Mouse (Mus musculus) large intestine, adult 2 months (tissue): ENCODE measurements around the gene Bbof1. TPM values are rescaled to one million over a fixed set of nuclear protein-coding genes. Genes with fewer than 3 reads are reported as not detected.

Experiments used
- DNase-seq: peaks from one replicate; pipeline ENCODE4 v3.0.0-alpha.2; 2012; ENCODE audit warnings: low read depth, low spot score
- WGBS: fragments of 180-500 bp; shearing (Covaris S2); methylation state at CpG from one replicate; pipeline ENCODE4 v1.1.7; 2018; 5-methylcytosine and 5-hydroxymethylcytosine counted together
- polyA plus RNA-seq: library from polyadenylated mRNA; depleted of rRNA; stranded (reverse); fragments of >200 nt; gene quantifications from 2 replicates; pipeline ENCODE4 v1.2.3, GENCODE M21; 2012; rRNA removed

Bbof1 gene
- 0.04 and 0.10 TPM in 2 replicates for polyA plus RNA-seq

DNA sequence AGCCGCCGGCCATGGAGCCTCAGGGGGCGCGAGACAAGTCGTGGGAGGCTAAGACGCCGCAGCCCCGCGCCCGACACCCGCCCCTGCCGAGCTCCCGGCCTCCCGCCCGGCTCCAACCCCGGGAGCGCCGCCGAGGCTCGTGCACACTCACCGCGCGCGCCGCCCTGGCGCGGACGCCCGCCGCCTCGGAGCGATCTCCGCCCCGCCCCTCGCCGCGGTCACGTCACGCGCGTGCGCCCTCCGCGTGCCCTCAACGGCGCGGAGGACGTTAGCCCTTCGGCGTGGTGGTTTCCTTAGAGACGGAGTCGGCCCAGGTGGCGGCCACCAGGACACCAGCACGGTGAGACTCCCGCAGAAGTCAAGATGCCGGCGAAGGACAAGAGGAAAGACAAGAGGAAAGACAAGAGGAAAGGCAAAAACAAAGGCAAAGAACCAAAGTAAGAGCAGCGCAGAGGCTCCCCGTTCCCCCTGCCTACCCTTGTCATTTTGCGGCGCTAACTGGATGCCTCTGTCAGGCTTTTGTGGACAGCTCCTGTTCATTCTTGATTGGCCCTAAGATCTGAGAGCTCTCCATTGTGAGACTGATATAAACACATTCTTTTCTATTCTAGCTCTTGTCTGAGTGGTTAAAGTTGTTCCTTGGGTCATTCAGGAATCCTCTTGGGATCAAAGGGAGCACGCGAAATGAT is at the start of gene Bbof1, which contains the start of gene Entpd5:
TSS of gene Bbof1 (plus strand) at position 253 of the 689 bp plus-strand sequence.
TSS of gene Entpd5 (minus strand) at position 211 of the 689 bp plus-strand sequence.
- WGBS = 3% methylated on average over 63 of the region's 63 CpGs
- DNase-seq = peak; percentile 60

DNA sequence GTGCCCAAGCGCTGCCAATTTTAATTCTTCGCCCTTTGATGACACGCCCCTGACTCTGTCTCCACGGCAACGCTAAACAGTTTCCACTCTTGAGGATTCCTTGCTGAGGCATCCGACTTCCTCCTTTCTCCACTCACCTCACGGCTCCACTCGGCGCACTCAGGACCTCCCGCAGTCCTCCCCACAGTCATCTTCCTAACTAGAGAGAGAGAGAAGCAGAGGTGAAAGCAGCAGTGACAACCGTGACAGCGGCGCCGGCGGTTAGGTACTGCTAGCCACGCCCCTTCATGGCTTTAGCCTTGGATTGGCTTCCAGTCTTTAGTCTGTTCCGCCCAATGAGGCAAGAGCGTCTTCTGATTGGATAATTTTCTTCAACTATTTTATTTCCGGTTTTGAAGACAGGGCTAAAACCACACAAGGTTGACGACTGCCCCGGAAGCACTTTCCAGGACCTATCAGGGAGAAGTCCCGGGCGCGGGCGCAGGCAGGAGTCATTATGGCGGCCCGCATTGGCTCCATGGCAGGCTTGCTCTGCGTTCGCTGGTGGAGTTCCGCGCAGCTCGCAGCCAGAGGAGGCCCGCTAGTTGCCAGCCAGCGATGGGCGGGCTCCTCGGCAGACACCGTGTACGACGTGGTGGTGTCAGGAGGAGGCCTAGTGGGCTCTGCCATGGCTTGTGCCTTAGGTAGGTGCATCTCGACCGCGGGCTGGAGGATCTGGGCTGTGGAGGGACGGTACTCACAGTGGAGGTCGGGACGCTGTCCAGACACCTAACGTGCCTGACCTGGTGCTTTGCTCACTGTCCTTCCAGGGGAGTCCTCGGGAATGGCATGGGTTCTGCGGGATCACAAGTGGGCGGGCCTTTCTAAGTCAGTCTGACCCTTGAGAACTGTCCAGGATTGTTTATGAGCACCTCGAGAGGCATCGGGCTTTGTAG is 47.0 kb upstream of the Bbof1 start, which contains the start of the genes Coq6 and Fam161b:
TSS of gene Coq6 (plus strand) at position 103 of the 935 bp plus-strand sequence.
TSS of gene Fam161b (minus strand) at position 279 of the 935 bp plus-strand sequence.
- DNase-seq = peak; percentile 98
- WGBS = under 1% methylated on average over 51 of the region's 51 CpGs

DNA sequence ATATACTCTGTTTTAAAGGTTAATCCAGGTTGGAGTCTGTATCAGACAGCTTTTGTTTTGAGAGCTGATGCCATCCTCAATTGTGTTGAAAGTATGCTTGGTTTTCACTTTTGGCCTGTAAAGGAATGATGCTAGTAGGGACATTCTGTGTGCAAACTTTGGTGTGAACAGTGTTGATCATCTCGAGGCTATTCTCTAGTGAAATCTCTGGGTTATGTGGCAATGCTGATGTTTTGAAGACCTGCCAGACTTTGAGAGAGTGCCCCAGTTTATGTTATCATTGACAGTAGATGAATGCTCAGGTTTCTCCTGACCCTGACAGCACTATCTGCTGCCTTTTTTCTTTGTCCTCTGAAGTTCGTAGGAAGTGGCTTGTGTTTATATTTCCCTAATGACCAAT is 46.0 kb upstream of the Bbof1 start:
- WGBS = 32% methylated on average over 2 of the region's 2 CpGs
- DNase-seq = no peak

DNA sequence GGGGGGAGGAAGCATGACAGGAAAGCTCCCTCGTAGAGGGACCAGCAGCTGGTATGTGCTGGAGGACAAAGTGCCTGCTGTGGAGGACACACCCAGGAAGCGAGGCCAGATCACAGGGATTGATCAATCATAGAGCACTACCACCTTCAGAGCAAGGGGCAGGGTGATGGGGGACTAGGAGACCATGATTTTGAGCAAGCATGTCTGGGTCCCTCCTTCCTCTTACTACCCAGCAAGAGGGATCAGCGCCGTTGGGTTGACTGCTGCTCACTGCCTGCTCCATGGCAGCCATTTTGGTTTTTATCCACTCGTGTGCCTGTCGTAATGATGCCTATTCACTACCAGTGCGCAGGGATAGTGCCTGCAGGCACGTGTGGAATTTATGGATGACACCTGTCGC is 44.6 kb upstream of the Bbof1 start:
- DNase-seq = no peak
- 79% methylated on average over 9 of the region's 9 CpGs for WGBS

DNA sequence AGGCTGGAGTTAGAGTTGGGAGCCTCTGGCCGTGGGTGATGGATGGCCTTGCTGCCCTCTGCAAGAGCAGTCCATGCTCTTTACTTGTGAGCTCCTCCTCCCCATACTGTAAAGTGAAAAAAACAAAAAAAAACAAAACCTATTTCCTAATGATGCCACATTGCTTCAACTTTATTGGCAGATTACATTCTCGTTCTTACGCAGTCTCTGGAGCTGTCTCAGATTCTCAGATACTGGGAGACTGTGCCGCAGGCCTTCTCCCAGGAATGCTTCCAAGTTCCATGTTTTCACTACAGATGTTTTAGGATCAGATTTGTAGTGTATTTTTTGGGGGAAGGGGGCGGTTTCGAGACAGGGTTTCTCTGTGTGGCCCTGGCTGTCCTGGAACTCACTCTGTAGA is 43.7 kb upstream of the Bbof1 start:
- 95% methylated on average over 6 of the region's 6 CpGs for WGBS
- DNase-seq = no peak

DNA sequence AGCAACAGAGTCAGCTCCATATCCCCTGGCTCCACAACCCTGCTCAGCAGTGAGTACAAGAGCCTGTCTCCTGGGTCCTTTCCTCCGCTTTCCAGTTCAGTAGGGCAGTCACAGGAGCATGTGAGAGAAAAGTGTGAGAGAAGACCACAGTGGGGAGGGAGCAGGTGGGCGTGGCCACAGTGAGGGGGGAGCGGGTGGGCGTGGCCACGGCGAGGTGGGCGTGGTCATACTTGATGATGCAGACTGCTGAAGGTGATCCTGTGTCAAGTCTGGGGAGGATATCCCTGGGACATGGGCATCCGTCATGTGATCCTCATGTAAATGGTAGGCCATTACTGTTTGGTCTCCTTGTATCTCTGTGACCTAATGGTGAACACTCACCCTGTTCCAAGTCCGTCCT is 41.9 kb upstream of the Bbof1 start:
- DNase-seq = no peak
- WGBS = 62% methylated on average over 9 of the region's 9 CpGs

DNA sequence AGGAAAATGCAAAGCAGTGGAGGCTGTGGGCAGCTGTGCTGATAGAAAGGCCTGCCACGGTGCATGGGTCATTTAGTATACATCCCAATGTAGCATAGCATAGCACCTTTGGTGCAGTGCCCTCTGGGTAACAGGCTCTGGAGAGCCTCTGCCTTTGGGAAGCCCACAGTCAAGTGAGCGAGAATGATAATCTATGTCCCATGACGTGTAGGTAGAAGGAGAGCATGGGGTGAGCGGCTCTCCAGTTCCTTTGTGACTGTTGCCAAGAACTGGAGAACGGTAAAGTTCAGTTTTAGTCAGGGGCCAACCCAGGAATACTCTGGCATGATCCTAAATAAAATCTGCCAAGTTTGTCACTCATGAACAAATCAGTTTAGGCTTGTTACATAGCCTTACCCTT is 37.2 kb upstream of the Bbof1 start:
- DNase-seq = no peak
- WGBS = 93% methylated on average over 5 of the region's 5 CpGs

DNA sequence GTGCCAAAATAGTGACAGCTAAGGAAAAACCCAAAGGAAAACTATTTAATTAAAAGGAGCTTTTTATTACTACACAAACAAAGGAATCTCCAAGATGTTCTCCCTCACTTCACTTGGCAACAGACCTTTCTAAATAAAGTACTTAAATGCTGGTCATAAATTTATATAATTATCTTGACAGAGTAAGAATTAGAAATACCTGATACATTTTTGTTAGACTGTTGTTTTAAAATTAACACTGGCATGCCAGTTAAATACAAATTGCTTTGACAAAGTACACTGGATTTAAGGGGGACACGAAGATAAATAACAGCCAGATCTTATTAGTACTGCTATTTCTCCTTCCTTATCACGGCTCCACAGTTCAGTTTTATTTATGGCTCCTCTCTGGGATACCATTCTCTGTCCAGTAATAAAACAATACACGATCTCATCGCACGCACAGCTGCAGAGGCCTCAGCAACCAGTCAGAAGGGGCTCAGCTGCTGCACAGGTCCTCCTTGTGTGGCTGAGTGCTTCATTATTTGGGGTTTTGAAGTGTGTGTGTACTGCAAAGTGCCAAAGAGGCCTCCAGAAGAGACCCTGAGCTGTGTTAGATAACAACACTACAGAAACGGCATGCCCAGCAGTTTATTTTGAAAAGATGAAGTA is 34.9 kb upstream of the Bbof1 start:
- 47% methylated on average over 6 of the region's 6 CpGs for whole genome bisulfite sequencing
- no peak for DNase-seq

DNA sequence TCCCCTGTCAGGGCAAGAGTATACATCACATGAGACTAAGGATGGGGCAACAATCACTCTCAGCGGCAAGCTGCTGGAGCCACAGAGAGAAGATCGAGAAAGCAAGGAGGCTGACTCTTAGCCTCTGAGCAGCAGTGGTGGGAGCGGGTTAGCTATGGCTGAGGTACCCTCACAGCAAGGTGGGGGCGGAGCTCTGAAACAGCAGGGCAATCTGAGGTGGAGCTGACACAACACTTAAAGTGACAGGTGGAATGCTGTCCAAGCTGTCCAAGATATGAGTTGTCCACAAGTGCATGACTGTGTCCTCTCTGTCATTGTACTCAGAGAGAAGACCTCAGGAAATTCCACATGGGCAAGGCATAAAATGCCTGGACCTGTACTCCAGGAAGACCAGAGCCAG is 26.5 kb upstream of the Bbof1 start:
- no peak for DNase-seq
- 95% methylated on average over 4 of the region's 4 CpGs for WGBS

DNA sequence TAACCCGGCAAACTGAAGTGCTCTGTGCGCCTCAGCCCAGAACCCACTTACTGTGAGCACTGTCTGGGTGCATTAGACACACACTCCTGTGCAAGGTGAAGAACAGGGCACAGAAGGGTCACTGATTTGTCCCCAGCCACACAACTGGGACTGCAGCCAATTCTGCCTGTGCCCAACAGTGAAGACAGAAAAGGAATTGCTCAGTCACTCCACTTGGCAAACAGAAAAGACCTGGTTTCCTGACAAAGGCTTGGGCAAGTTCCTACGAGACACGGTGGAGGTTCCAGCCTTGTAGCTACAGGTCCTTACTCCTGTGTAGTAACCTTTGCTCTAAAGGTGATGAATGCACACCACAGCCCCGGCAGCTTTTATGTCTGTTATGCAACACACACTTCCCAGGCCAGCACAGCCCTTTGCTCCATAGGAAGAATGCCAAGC is 24.2 kb upstream of the Bbof1 start:
- WGBS = 25% methylated on average over 5 of the region's 5 CpGs
- peak; percentile 59 for DNase-seq

DNA sequence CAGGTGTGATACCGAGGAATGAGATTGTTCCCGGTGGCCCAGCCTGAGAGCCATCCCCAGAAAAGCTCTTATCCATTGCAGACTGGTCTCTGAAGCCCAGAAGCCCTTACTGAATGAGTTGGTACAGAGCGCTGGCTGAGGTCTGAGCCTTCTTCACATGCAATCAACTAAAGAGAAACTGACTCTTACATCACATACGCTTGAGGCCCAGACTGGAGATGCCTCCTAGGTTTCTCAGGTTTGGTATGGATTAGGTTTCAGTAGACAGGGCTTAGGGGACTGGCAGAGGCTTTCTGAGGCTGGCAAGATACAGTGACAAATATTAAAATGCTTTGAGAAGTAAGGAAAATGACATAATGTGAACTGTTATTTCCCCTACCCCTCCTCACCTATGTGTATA is 23.5 kb upstream of the Bbof1 start:
- 57% methylated on average over 4 of the region's 4 CpGs for WGBS
- no peak for DNase-seq

DNA sequence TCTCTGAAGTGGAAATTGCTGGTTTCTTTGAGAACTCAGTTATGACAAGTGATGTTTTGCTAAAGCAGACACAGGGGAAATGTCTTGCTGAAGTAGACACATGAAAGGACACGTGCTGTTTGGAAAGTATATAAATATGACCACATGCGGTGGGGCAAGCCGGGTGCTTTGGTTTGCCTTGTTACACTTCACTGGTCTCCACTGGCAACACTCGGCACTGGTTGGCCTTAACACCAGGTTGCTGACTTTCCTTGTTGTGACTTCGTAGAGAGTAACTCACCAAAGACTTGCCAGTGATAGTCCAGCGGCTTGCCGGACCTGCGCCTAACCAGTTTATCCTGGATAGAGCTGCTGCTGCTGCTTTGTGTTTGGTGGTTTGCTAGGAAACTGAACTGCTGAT is 20.8 kb upstream of the Bbof1 start:
- 86% methylated on average over 8 of the region's 8 CpGs for WGBS
- DNase-seq = no peak

DNA sequence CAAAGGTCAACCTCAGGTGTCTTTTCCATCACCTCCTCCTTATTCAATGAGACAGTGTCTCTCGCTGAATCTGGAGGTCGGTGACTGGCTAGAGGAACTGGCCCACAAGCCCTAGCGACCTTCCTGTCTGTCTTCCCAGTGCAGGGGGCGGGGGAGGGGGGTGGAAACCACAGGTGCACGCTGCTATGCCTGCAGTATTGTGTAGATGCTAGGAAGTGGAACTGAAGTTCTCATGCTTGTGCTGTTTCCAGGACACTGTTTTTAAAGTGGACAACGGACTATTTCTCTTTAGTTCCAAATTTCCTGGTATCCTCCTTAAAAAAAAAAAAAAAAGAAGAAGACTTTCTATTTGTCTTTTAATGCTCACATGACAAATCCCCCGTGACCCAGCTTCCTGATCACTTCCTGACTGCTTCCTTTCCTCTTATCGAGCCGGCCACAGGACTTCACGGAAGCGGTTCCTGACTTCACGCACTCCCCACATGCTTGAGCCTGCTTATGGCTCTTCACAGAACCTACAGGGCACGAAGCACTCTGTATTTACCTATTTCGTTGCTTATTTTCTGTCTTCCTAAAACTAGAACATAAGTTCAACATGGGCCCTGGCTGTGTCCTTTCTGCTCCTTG is 20.0 kb upstream of the Bbof1 start:
- no peak for DNase-seq
- 76% methylated on average over 14 of the region's 14 CpGs for WGBS

DNA sequence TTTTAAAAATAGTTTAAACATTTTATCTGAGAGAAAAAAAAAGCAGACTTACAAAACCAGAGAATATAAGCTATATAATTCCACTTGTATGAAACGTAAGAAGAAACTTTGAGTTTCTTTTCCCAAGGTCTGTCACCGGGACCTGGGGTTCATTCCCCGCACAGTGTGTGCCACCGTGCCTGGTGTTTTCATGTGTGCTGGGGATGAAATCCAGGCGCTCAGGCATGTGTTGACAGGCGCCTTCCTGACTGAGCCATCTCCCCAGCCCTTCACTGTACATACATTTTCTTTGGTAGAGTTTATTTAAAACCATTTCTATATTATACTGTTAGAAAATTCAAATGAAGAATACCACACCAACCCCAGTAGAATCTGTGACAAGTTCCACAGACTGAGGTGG is 18.5 kb upstream of the Bbof1 start:
- DNase-seq = no peak
- WGBS = 83% methylated on average over 6 of the region's 6 CpGs

DNA sequence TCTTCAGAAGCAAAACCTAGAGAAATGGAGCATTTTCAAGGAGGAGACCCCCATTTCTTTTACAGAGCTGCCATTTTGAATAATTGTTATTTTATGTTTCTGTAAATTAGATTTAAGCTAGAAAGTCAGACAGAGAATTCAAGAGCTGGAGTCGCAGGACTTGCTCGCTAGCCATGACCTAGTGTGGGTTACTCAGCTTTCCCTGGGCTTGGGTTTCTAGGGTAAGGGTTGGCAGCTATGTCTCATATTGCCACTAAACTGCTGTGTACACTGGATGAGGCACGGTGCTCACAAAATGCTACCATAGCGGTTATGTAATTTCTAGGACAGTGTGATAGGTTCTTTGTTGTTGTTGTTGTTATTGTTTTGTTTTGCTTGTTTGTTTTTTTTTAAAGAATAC is 16.2 kb upstream of the Bbof1 start:
- DNase-seq = no peak
- WGBS = 95% methylated on average over 4 of the region's 4 CpGs

DNA sequence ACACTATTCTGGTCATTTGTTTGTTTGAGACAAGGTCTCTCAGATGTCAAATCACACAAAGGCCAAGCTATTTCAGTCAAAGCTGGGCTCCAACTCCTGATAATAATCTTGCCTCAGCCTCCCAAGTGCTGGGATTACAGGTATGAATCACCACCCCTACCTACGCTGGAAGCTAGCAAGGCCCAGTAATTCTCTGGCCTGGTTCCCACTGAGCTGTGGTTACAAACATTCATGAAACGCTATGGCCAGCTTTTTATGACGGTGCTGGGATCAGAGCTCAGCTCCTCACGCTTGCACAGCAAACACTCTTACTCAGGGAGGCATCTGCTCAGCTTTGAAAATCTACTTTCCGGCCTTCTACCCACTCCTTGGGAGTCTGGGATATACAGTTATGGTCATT is 15.0 kb upstream of the Bbof1 start:
- WGBS = 39% methylated on average over 5 of the region's 5 CpGs
- peak; percentile 55 for DNase-seq

DNA sequence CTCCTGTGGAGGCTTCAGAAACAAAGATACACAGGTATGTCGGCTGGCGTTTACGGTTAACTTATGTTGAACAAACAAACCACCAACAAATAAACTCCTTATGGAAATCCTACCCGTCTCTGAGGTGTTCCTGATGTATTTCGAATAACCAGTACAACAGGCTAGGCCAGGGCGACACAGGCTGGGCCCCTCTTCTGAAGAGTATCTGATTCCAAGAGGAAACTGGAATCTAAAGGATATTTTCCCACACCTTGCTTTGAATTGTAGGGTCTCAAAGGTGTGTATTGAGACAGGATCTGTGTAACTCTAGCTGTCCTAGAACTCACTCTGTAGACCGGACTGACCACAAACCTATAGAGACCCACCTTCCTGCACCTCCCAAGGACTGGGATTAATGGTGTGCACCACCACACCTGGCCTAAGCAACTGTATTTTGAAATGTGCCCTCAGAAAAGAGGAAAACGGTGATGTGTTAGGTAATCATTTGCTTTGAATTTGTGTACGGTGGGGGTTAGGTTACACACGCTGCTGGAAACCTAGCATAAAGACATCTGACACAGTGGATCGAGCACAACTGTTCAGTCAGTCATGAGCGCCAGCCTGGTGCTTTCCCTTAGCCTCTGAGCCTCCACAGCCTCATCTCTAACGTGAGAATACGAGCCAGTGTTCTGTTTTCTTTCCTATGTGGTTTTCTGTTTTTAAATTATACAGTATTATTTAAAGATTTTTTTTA is 11.8 kb upstream of the Bbof1 start:
- WGBS = 64% methylated on average over 14 of the region's 14 CpGs

DNA sequence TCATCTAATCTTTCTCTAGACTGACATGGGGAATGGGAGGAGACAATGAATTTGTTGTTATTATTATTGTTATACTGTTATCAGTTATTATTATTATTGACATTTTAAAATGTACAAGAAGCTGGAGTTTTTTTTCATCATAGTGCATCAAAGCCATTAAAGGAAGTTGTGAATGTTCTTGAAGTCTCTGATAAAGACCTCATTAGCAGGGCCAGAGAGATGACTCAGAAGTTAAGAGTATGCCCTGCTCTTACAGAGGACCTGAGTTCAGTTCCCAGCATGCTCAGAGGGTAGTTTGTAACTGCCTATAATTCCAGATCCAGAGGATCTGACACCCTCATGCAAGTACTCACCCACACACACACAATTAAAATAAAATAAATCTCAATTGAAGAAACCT is 11.2 kb upstream of the Bbof1 start:
- DNase-seq = no peak

More for the DNA sequence above, 11.8 kb upstream of the Bbof1 start:
- DNase-seq = no peak

DNA sequence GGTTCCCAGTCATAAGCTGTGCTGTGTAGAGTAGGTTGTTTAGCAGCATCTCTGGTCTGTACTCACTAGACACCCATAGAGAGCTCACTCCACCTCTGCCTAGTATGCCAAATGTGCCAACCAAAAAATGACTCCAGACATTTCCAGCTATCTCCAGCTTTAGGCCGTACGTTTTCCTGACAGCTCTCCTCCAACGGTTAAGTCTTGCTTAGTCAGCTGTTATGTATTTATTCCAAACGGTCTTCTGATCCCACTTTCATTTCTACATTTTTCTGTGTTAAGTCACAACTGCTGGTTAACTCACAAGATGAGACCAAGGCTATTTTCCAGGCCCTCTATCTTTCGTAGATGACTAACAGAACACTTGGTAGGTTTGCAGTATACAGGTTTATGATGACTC is 10.2 kb upstream of the Bbof1 start:
- 38% methylated on average over 5 of the region's 5 CpGs for WGBS
- no peak for DNase-seq
